Comparison of ENCODE assay signal across 15 mouse cellular contexts in the genomic region with DNA sequence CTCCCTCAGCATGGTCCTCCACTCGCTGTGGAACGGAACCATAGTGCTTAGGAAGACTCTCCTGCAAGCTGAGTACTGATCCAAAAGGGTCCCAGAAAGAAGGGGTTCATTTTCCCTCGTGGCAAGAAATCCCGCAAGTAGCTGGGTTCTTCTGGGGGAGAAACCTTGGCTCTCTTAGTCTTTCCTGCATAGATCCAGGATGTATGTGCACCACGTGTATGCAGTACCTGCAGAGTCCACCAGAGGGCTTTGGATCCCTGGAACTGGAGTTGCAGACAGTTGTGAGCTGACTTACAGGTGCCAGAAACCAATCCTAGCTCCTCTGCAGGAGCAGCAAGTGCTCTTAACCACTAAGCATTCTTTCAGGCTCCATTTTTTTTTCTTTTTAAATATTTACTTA.
DNase-seq lines count a peak whose midpoint lies in the region; ATAC-seq and TF ChIP-seq lines count a peak whose summit lies in the region.
"Had no signal": no experiment of that assay in that cellular context is flagged by ENCODE, and none has a peak within 500 bp of the region (broad histone marks: within the 10 kb centered on the region; RNA-seq: fewer than 3 reads in every experiment).

No protein-coding gene starts in this region.

- no peak overlapping the region for H3K4me2 ChIP-seq in liver, embryonic 14.5 days (ENCODE audit: low read depth)
- no peak overlapping the region for H3K4me2 ChIP-seq in liver, embryonic 11.5 days
- H3K4me2 ChIP-seq: hindbrain, embryonic 14.5 days had no signal

- H3K4me1 ChIP-seq in liver, embryonic 14.5 days (replicated peaks; ENCODE audit: control insufficient read depth in 2 of 2, insufficient read depth in 2 of 2, low read length in 1 of 2), result no peaks in the 10 kb centered on the region
- H3K4me1 ChIP-seq in liver, embryonic 11.5 days (replicated peaks; ENCODE audit: control insufficient read depth, insufficient read depth, low read length), result peaks cover 6% of the 10 kb centered on the region
- peaks cover 10% of the 10 kb centered on the region for H3K4me1 ChIP-seq in thymus, adult 2 months (replicated peaks; ENCODE audit: control insufficient read depth, insufficient read depth, low read length)

- no peaks in the 10 kb centered on the region; the same call in 1 of the 2 replicates for H3K27me3 ChIP-seq in liver, embryonic 14.5 days (ENCODE audit: control insufficient read depth, insufficient read depth, low read length)
- peaks cover 6% of the 10 kb centered on the region for H3K27me3 ChIP-seq in liver, embryonic 11.5 days (replicated peaks; ENCODE audit: control insufficient read depth, insufficient read depth, low read length)
- no peaks in the 10 kb centered on the region for H3K27me3 ChIP-seq in thymus, adult 2 months (ENCODE audit: control insufficient read depth, insufficient read depth, low read length)

- no peak overlapping the region for H3K9ac ChIP-seq in liver, embryonic 14.5 days (replicated peaks)
- no peak overlapping the region for H3K9ac ChIP-seq in liver, embryonic 11.5 days (ENCODE audit: low read depth, low read length)
- H3K9ac ChIP-seq: hindbrain, embryonic 14.5 days had no signal

- 64% methylated on average over 5 of the region's 5 CpGs for WGBS in liver, embryonic 14.5 days (ENCODE audit: insufficient replicate concordance)
- 86% methylated on average over 5 of the region's 5 CpGs for WGBS in liver, embryonic 11.5 days
- WGBS in thymus, adult 2 months, result 95% methylated on average over 5 of the region's 5 CpGs

- ATAC-seq in liver, embryonic 14.5 days (ENCODE audit: insufficient read depth), result no peak
- no peak for ATAC-seq in liver, embryonic 11.5 days (replicated peaks; ENCODE audit: low FRiP score)
- no peak for ATAC-seq in erythroblast, adult 5-6 weeks (replicated peaks; ENCODE audit: low FRiP score, poor library complexity, severe bottlenecking)
- ATAC-seq: midbrain, embryonic 16.5 days had no signal

- no peak for TF ChIP-seq EP300 in liver, embryonic 14.5 days (IDR thresholded peaks at IDR 0.05; ENCODE audit: low read depth)

- no peaks in the 10 kb centered on the region for H3K36me3 ChIP-seq in liver, embryonic 14.5 days (replicated peaks; ENCODE audit: control insufficient read depth, insufficient read depth, low read depth)
- H3K36me3 ChIP-seq in liver, embryonic 11.5 days (ENCODE audit: control insufficient read depth, insufficient read depth, low read length), result no peaks in the 10 kb centered on the region; the same call in 1 of the 2 replicates
- H3K36me3 ChIP-seq in thymus, adult 2 months (ENCODE audit: control insufficient read depth, insufficient read depth, low read length), result no peaks in the 10 kb centered on the region
- H3K36me3 ChIP-seq: G1E had no signal

- no peak for TF ChIP-seq POLR2A in thymus, adult 2 months (IDR thresholded peaks at IDR 0.05; ENCODE audit: control insufficient read depth, extremely low read depth, insufficient read depth, low read length, poor library complexity)

- DNase-seq in liver, embryonic 14.5 days (ENCODE audit: low read depth in 3 of 3, low spot score in 3 of 3), result no peak
- DNase-seq in liver, embryonic 11.5 days (ENCODE audit: low spot score), result no peak
- DNase-seq in thymus, postnatal 25 days, result peak; percentile 28
- no peak for DNase-seq in thymus, adult 2 months
- DNase-seq in NIH3T3 (ENCODE audit: low read depth), result peak; percentile 38
- no peak for DNase-seq in ovary, postnatal 10 days (ENCODE audit: low spot score)
- DNase-seq: adrenal gland, postnatal 25 days; cerebellum, adult 9-10 months; heart, adult 18-20 months; heart, postnatal 10 days; kidney, adult 8-10 months had no signal

- TF ChIP-seq CTCF in liver, embryonic 14.5 days (IDR thresholded peaks at IDR 0.05; ENCODE audit: low read depth), result peak; percentile 49
- no peak for TF ChIP-seq CTCF in thymus, adult 2 months (IDR thresholded peaks at IDR 0.05; ENCODE audit: borderline replicate concordance, control insufficient read depth, extremely low read depth, insufficient read depth, low read length, poor library complexity)

- no peaks in the 10 kb centered on the region for H3K9me3 ChIP-seq in liver, embryonic 14.5 days (ENCODE audit: control insufficient read depth, low read length)
- H3K9me3 ChIP-seq in liver, embryonic 11.5 days (ENCODE audit: control insufficient read depth, low read length), result no peaks in the 10 kb centered on the region

- no peak overlapping the region for H3K4me3 ChIP-seq in liver, embryonic 14.5 days (ENCODE audit: insufficient read depth in 1 of 2, low read depth in 2 of 2, low read length in 2 of 2)
- no peak overlapping the region for H3K4me3 ChIP-seq in liver, embryonic 11.5 days (ENCODE audit: low read depth, low read length)
- H3K4me3 ChIP-seq in thymus, adult 2 months (ENCODE audit: control insufficient read depth, insufficient read depth, low read length), result no peak overlapping the region

- H3K27ac ChIP-seq in liver, embryonic 14.5 days, result no peak overlapping the region
- H3K27ac ChIP-seq in liver, embryonic 11.5 days (ENCODE audit: low read depth, low read length), result no peak overlapping the region
- no peak overlapping the region for H3K27ac ChIP-seq in thymus, adult 2 months (ENCODE audit: control insufficient read depth, insufficient read depth, low read length)
- H3K27ac ChIP-seq: hindbrain, embryonic 14.5 days had no signal

Comparison
In these comparisons a context has a peak if more than half of its experiments do, and no peak if none do; other contexts are left out.
1. DNase-seq: peak in thymus, postnatal 25 days (single experiment) and NIH3T3 (single experiment); none in liver, embryonic 14.5 days (0 of 3), liver, embryonic 11.5 days (single experiment), thymus, adult 2 months (single experiment) and ovary, postnatal 10 days (single experiment).